Mouse (Mus musculus) embryonic facial prominence, embryonic 10.5 days (tissue): ENCODE data around the gene Nepn. TPM values are rescaled to one million over a fixed set of nuclear protein-coding genes. Genes with fewer than 3 reads are reported as not detected.

Experiments
- DNase-seq: peaks from one replicate; pipeline ENCODE4 v3.0.0-alpha.2; 2017; ENCODE audit warnings: low spot score
- H3K27ac ChIP-seq: fragments of 300-500 bp; sonication (generic); replicated peaks from 2 replicates; pipeline ENCODE4 v1.5.1; 2016; ENCODE audit warnings: mild to moderate bottlenecking
- H3K27me3 ChIP-seq: fragments of 300-500 bp; sonication (generic); replicated peaks from 2 replicates; pipeline ENCODE4 v1.6.1; 2016; ENCODE audit warnings: low read depth, mild to moderate bottlenecking; ENCODE audit not compliant: poor library complexity, severe bottlenecking
- H3K36me3 ChIP-seq: fragments of 300-500 bp; sonication (generic); replicated peaks from 2 replicates; pipeline ENCODE4 v1.6.1; 2016; ENCODE audit warnings: mild to moderate bottlenecking, moderate library complexity
- H3K4me1 ChIP-seq: fragments of 300-500 bp; sonication (generic); 2 replicates; pipeline ENCODE4 v1.6.1; 2016
- H3K4me3 ChIP-seq: fragments of 300-500 bp; sonication (generic); 2 replicates; pipeline ENCODE4 v1.5.1; 2016; ENCODE audit warnings: mild to moderate bottlenecking, moderate library complexity
- H3K9me3 ChIP-seq: fragments of 300-500 bp; sonication (generic); 2 replicates; pipeline ENCODE4 v1.6.1; 2016; ENCODE audit warnings: mild to moderate bottlenecking
- WGBS: fragments of 180-500 bp; shearing (Covaris S2); methylation state at CpG from one replicate; pipeline ENCODE4 v1.1.7; 2016; 5-methylcytosine and 5-hydroxymethylcytosine counted together
- polyA plus RNA-seq: library from polyadenylated mRNA; unstranded; fragments of >200 nt; fragmentation: Nextera tagmentation; extraction: Ambion mirVana; gene quantifications from 2 replicates; pipeline ENCODE4 v1.2.1, GENCODE M21; 2016

Gene Nepn
- polyA plus RNA-seq, 1 experiment from 2014 or later: not detected

DNA sequence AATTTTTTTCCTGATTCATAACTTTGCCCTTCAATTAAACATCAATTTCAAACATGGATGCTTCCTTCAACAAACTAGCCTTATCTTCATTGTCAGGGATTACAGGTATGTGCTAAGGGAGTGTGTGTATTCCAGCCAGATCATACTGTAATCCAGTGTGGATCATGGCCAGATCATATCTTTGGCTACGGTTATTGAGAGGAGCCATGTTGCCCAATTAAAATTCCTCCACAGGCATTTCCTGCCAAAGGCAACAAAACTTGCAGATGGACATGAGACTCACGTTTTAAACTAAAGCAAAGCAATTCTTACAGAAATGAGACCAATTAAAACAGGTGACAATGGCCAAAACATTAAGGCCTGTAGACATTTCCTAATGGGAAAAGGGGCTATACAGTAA, 27.7 kb downstream of the Nepn start:
- H3K36me3 ChIP-seq: 0 out of 2 replicates have a peak, but pooled peaks cover 8% of the 10 kb centered on the region
- WGBS: 69% methylated on average over 2 of the region's 2 CpGs
- peak overlapping the region; percentile 96; the same call in 1 of the 2 replicates for H3K27ac ChIP-seq
- H3K4me1 ChIP-seq: peaks cover 16% of the 10 kb centered on the region
- no peaks in the 10 kb centered on the region for H3K27me3 ChIP-seq
- no peak for DNase-seq
- peak overlapping the region; percentile 87 for H3K4me3 ChIP-seq
- H3K9me3 ChIP-seq: no peaks in the 10 kb centered on the region

GRCm38 (mm10) chr10:52417299-52417997, 28.7 kb downstream of the Nepn start, which contains the start of gene Nus1:
TSS of gene Nus1 (plus strand) at chr10:52417547.
- WGBS: under 1% methylated on average over 78 of the region's 79 CpGs
- peak within 1 kb of the TSS; percentile 96 for H3K27ac ChIP-seq
- H3K9me3 ChIP-seq: no peaks in the 10 kb centered on the region
- 0 out of 2 replicates have a peak, but pooled peaks cover 12% of the 10 kb centered on the region for H3K36me3 ChIP-seq
- peaks cover 16% of the 10 kb centered on the region for H3K4me1 ChIP-seq
- H3K27me3 ChIP-seq: no peaks in the 10 kb centered on the region
- H3K4me3 ChIP-seq: peak within 1 kb of the TSS; percentile 87
- DNase-seq: peak; percentile 99

DNA sequence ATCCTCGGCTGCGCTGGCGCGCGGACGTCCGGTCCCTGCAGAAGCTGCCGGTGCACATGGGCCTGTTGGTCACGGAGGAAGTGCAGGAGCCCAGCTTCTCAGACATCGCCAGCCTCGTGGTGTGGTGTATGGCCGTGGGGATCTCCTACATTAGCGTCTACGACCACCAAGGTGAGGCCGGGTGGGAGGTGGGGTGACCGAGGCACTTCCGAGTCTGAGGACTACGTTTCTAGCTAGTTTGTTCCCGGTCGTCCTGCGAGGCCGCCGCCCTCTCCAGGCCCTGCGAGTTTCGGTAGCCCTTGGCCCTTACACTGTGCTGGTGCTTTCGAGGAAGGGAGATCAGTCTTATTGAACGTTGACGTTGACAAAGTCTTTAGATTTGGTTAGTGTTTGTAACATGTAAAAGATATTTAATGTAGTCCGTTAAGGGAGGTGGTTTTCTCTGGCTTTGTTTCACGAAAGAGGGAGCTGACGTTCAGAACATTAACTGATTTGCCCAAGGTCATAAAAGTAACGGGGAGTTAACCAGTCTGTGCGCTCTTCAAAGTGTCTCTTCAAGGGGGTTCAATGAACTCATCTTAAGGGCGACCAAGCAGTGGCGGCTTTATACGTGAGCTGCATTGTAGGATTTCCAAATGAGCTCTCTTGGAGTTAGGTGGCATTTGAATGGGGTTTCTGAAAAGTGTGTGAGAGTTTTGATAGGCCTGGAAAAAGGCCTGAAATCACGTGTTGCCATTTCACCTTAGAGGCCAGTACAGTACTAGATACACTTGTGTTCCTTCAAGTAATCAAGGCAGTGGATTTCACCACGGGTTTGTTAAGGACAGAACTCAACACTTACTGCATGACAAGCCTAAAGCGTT, 29.5 kb downstream of the Nepn start:
- Histone ChIP-seq H3K4me1 (peaks cover 16% of the 10 kb centered on the region), H3K27me3 (no peaks in the 10 kb centered on the region), H3K9me3 (no peaks in the 10 kb centered on the region), H3K4me3 (peak overlapping the region; percentile 87), H3K27ac (peak overlapping the region; percentile 96), H3K36me3 (0 out of 2 replicates have a peak, but pooled peaks cover 12% of the 10 kb centered on the region)
- peak; percentile 17 for DNase-seq
- 3% methylated on average over 39 of the region's 39 CpGs for WGBS

GRCm38 (mm10) chr10:52418931-52419330, 30.2 kb downstream of the Nepn start:
- peaks cover 16% of the 10 kb centered on the region for H3K4me1 ChIP-seq
- WGBS: 73% methylated on average over 5 of the region's 5 CpGs
- H3K9me3 ChIP-seq: no peaks in the 10 kb centered on the region
- H3K27ac ChIP-seq: no peak overlapping the region
- no peak for DNase-seq
- no peaks in the 10 kb centered on the region for H3K27me3 ChIP-seq
- H3K4me3 ChIP-seq: peak overlapping the region; percentile 87
- H3K36me3 ChIP-seq: 0 out of 2 replicates have a peak, but pooled peaks cover 12% of the 10 kb centered on the region

DNA sequence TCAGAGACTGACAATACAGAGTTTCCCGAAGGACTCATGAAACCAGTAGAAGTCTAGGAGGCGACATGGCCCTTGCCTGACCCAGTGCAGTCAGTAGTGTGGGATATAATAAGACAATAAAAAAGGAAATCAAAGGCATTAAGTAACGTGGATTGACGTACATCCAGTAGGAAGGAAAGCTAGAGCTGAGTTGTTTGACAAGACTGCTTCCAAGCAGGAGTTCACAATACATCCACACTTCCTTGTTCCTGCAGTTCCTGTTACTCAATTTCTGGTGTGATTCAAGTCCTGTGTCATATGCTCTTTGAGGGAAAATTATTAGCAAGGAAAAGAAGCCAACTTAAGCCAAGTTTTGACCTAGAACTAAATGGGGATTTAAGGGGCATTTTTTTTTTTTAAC, 30.6 kb downstream of the Nepn start:
- Histone ChIP-seq H3K4me1 (peaks cover 16% of the 10 kb centered on the region), H3K27ac (no peak overlapping the region), H3K27me3 (no peaks in the 10 kb centered on the region), H3K4me3 (peak overlapping the region; percentile 87; the same call in 1 of the 2 replicates), H3K36me3 (0 out of 2 replicates have a peak, but pooled peaks cover 12% of the 10 kb centered on the region), H3K9me3 (no peaks in the 10 kb centered on the region)
- WGBS: 88% methylated on average over 4 of the region's 4 CpGs
- no peak for DNase-seq

GRCm38 (mm10) chr10:52420526-52420925, 31.8 kb downstream of the Nepn start:
- 0 out of 2 replicates have a peak, but pooled peaks cover 15% of the 10 kb centered on the region for H3K36me3 ChIP-seq
- DNase-seq: no peak
- H3K9me3 ChIP-seq: no peaks in the 10 kb centered on the region
- no peaks in the 10 kb centered on the region for H3K27me3 ChIP-seq
- H3K4me3 ChIP-seq: no peak overlapping the region
- peaks cover 16% of the 10 kb centered on the region for H3K4me1 ChIP-seq
- WGBS: 92% methylated on average over 1 of the region's 1 CpGs
- no peak overlapping the region for H3K27ac ChIP-seq

DNA sequence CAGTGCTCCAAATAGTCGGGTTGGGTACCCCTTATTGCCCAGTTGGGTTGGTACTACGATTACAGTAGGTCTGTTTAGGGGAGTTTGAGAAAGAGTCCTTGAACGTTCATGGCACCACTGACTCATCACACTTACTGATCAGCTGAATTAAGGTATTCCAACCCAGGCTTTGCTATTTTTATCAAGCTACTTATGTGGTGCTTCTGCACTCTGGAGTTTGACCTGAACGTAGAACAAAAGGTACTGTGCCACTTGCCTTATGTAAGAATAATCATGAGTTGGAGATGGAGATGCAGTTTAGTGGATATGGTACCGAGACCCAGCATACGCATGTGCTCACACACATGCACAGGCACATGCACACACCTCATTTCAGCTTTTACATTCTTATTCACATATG, 32.9 kb downstream of the Nepn start:
- Histone ChIP-seq H3K36me3 (0 out of 2 replicates have a peak, but pooled peaks cover 15% of the 10 kb centered on the region), H3K27me3 (no peaks in the 10 kb centered on the region), H3K4me1 (peaks cover 14% of the 10 kb centered on the region), H3K4me3 (no peak overlapping the region), H3K27ac (no peak overlapping the region), H3K9me3 (no peaks in the 10 kb centered on the region)
- DNase-seq: no peak
- WGBS: 93% methylated on average over 6 of the region's 6 CpGs

DNA sequence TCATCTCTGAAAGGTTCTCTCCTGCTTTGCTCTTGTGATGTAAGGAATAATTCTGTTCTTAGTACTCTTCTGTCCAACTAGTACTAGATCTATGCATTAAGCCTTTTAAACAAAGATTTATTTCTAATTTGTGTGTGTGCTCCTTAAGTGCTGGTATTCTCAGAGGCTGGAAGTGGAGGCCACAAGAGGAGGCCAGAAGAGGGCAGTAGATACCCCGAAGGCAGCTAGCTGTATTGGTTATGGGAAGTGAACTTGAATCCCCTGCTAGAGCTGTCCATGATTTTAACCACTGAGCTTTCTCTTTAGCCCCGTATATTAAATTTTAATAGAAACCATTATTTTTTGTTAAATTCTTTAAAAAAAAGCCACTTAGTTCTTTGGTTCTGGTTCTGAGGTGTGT, 34.3 kb downstream of the Nepn start:
- no peaks in the 10 kb centered on the region for H3K27me3 ChIP-seq
- no peak overlapping the region for H3K4me3 ChIP-seq
- peaks cover 16% of the 10 kb centered on the region for H3K4me1 ChIP-seq
- WGBS: 86% methylated on average over 2 of the region's 2 CpGs
- H3K9me3 ChIP-seq: no peaks in the 10 kb centered on the region
- H3K36me3 ChIP-seq: 0 out of 2 replicates have a peak, but pooled peaks cover 15% of the 10 kb centered on the region
- DNase-seq: no peak
- no peak overlapping the region for H3K27ac ChIP-seq

DNA sequence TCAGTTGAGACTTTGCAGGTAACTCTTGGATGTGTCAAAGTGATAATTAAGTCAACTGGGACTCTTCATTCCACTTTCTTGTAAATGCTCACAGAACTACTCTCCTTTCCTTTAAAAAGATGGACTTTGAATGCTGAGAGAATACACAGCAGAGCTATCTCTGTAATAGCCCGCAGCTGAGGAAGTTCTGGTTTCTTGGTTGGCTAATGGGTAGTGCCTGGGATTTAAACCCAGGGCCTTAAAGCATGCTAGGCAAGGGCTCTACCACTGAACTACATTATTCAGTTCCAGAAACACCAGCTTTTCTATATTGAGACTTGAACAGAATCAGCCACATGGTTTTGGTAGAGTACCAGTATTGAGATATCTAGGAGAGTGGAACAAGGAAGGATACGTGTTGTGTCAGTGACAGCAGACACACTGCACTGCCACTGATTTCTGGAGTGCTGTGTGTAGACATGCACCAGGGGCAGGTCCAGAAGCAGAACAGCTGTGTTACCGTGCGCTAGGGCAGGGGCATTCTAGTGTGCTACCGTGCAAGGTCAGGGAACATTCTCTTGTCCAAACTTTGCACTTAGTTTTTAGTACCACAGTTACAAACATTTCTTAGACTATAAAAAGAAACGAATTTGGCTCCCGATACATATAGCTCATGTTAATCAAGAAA, 37.7 kb downstream of the Nepn start:
- WGBS: 91% methylated on average over 7 of the region's 7 CpGs
- H3K36me3 ChIP-seq: peaks cover 27% of the 10 kb centered on the region
- DNase-seq: no peak
- H3K27ac ChIP-seq: no peak overlapping the region
- H3K9me3 ChIP-seq: no peaks in the 10 kb centered on the region
- no peaks in the 10 kb centered on the region for H3K27me3 ChIP-seq
- H3K4me1 ChIP-seq: 0 out of 2 replicates have a peak, but pooled peaks cover 4% of the 10 kb centered on the region
- no peak overlapping the region for H3K4me3 ChIP-seq

DNA sequence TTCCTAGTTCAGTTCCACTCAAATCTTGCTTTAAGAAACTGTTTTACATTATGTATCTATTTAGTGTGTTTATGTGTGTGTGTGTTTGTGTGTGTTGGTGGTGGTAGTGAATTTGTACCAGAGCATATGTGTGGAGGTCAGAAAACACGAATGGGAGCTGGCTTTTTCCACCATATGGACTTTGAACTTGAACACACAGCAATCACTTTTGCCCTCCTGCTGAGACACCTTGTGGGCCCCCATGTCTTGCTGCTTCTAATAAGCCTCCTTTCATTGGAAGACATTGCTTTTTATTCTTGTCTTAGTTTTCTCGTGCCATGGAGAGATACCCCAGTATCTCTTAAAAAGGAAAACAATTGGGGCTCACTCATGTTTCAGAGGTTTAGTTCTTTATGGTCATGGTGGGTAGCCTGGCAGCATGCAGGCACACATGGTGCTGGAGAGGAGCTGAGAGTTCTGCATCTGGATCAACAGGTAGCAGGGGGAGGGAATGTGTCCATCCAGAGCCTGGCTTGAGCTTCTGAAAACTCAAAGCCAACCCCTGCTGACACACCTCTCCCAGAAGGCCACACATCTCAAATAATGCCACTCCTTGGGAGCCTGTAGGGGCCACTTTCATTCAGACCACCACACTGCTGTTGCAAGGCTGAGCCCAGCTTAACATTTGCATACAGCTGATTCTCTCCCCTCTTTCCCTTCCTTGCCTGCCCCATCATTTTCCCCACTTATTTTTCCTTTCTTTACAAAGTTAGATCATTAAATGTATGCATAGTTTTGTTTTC, 39.1 kb downstream of the Nepn start:
- Histone ChIP-seq H3K27me3 (no peaks in the 10 kb centered on the region), H3K9me3 (no peaks in the 10 kb centered on the region), H3K36me3 (peaks cover 38% of the 10 kb centered on the region), H3K4me3 (no peak overlapping the region), H3K4me1 (0 out of 2 replicates have a peak, but pooled peaks cover 4% of the 10 kb centered on the region), H3K27ac (no peak overlapping the region)
- WGBS: 52% methylated on average over 2 of the region's 2 CpGs
- DNase-seq: no peak

DNA sequence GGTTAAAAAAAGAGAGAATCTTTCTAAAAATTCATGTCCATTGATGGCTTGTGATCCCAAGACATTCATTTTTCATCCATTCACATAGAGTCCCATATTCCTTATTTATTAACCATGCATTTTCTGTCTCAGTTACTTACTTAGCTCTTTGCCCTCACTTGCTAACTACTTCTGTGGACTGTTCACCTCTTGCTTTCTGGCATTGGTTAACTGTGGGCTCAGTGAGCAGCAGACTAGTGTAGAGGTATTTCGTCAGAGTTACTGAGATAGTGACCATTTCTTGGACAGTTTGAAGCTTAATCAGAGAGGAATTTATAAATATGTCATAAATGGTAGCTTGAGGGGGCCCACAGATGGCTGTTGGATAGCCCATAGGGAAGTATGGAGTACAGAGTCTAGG, 42.2 kb downstream of the Nepn start:
- no peak for DNase-seq
- Histone ChIP-seq H3K27me3 (no peaks in the 10 kb centered on the region), H3K4me3 (no peak overlapping the region), H3K27ac (no peak overlapping the region), H3K9me3 (no peaks in the 10 kb centered on the region), H3K4me1 (0 out of 2 replicates have a peak, but pooled peaks cover 4% of the 10 kb centered on the region), H3K36me3 (peaks cover 66% of the 10 kb centered on the region)
- 95% methylated on average over 1 of the region's 1 CpGs for WGBS
